Mouse (Mus musculus) spleen, adult 2 months (tissue): Measurements from ENCODE around the gene Drg1.

Source experiments
- CTCF ChIP-seq: fragments of 200-500 bp; IDR thresholded peaks from 2 replicates; pipeline ENCODE4 v1.5.1; 2011; ENCODE audit warnings: mild to moderate bottlenecking, inconsistent platforms; ENCODE audit not compliant: insufficient read depth, insufficient read length, insufficient replicate concordance; ENCODE audit errors: extremely low read depth
- POLR2A ChIP-seq: fragments of 200-500 bp; IDR thresholded peaks from 2 replicates; pipeline ENCODE4 v1.6.1; 2011; ENCODE audit warnings: low read depth, low read length, inconsistent platforms

DNA sequence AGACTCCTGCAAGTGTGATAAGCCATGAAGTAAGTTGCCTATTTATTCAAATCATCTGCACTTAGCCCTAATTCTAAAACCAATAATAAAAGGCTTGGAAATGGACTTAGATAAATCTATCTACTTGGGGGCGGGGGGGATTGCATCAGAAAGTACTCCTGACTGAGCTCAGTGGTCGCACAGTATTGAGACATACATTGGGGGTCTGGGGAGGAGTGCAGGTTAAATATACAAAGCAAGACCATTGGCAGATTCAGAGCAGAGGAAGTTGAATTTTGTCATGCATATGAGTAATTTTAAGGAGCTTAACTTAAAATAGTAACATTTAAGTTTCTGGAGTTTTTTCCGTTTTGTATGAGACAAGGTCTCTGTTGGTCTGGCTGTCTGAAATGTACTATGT, 34.0 kb downstream of the Drg1 start:
- no peak for TF ChIP-seq POLR2A
- TF ChIP-seq CTCF, result no peak
